Mouse (Mus musculus): ENCODE results near the gene Man2c1. TPM values are rescaled to one million over a fixed set of nuclear protein-coding genes. Genes with fewer than 3 reads are reported as not detected.

The Man2c1 gene
- polyA plus RNA-seq, 1 experiment from 2014 or later = 74.8 TPM

DNA sequence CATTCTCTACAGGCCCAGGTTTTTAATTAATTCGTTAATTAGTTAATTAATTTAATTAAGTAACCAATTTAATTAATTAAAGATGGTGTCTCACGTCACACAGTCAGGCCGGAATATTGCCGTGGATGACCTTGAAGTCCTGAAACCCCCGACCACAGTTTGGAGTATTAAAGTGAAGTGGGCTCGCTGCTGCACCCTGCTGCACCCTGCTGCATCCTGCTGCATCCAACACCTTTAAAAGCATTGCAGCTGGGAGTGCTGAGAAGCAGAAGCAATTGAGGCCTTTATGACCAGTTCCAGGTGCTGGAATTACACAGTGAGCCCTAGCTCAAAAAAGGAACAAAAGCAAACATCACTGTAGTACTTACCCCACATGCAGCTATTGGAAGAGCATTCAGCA, 21.8 kb downstream of the Man2c1 start:
- no peak overlapping the region for H3K27ac ChIP-seq (ENCODE audit: low read length)
- H3K9ac ChIP-seq (ENCODE audit: low read length) = no peak overlapping the region
- WGBS = 44% methylated on average over 6 of the region's 6 CpGs
- no peak overlapping the region for H3K4me3 ChIP-seq (replicated peaks; ENCODE audit: low read length)
- H3K9me3 ChIP-seq (replicated peaks; ENCODE audit: control insufficient read depth, low read length) = no peaks in the 10 kb centered on the region
- H3K4me1 ChIP-seq (ENCODE audit: control insufficient read depth, insufficient read depth, low read length) = peaks cover 7% of the 10 kb centered on the region
- H3K4me2 ChIP-seq (ENCODE audit: low read depth, low read length) = no peak overlapping the region
- no peaks in the 10 kb centered on the region for H3K27me3 ChIP-seq (ENCODE audit: control insufficient read depth, insufficient read depth, low read length)
- no peaks in the 10 kb centered on the region for H3K36me3 ChIP-seq (ENCODE audit: control insufficient read depth, insufficient read depth, low read length)
- ATAC-seq (ENCODE audit: insufficient read depth, low FRiP score) = no peak

GRCm38 (mm10) chr9:57156383-57156782, 25.9 kb downstream of the Man2c1 start:
- Histone ChIP-seq H3K4me2 (ENCODE audit: low read depth, low read length) (no peak overlapping the region), H3K27me3 (ENCODE audit: control insufficient read depth, insufficient read depth, low read length) (no peaks in the 10 kb centered on the region), H3K36me3 (ENCODE audit: control insufficient read depth, insufficient read depth, low read length) (no peaks in the 10 kb centered on the region), H3K4me1 (ENCODE audit: control insufficient read depth, insufficient read depth, low read length) (peaks cover 8% of the 10 kb centered on the region), H3K4me3 (replicated peaks; ENCODE audit: low read length) (no peak overlapping the region), H3K9me3 (replicated peaks; ENCODE audit: control insufficient read depth, low read length) (no peaks in the 10 kb centered on the region), H3K27ac (ENCODE audit: low read length) (no peak overlapping the region), H3K9ac (ENCODE audit: low read length) (no peak overlapping the region)
- ATAC-seq (ENCODE audit: insufficient read depth, low FRiP score) = no peak
- WGBS = 90% methylated on average over 7 of the region's 7 CpGs

DNA sequence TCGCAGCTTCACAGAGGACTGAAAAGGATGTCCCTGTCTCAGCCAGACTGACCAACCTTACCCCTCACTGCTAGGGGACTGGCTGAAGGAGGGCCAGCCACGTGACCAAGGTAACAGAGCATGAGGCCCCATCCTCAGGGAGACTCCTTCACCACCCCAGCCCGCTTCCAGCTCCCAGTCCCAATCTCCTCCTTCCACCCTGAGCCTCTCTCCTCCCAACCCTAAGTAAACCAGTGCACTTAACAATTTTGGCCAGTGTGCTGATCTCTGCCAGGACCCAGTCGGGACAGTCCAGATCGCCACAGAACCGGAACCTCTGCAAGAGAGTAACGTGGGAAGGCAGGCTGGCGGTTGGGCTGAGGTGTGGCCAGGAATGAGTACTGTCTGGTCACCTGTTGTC, 26.3 kb downstream of the Man2c1 start:
- no peaks in the 10 kb centered on the region for H3K36me3 ChIP-seq (ENCODE audit: control insufficient read depth, insufficient read depth, low read length)
- no peak overlapping the region for H3K4me2 ChIP-seq (ENCODE audit: low read depth, low read length)
- no peaks in the 10 kb centered on the region for H3K9me3 ChIP-seq (replicated peaks; ENCODE audit: control insufficient read depth, low read length)
- peaks cover 8% of the 10 kb centered on the region for H3K4me1 ChIP-seq (ENCODE audit: control insufficient read depth, insufficient read depth, low read length)
- 81% methylated on average over 8 of the region's 8 CpGs for WGBS
- H3K9ac ChIP-seq (ENCODE audit: low read length) = no peak overlapping the region
- no peak for ATAC-seq (ENCODE audit: insufficient read depth, low FRiP score)
- H3K27ac ChIP-seq (ENCODE audit: low read length) = no peak overlapping the region
- H3K4me3 ChIP-seq (replicated peaks; ENCODE audit: low read length) = no peak overlapping the region
- H3K27me3 ChIP-seq (ENCODE audit: control insufficient read depth, insufficient read depth, low read length) = no peaks in the 10 kb centered on the region

GRCm38 (mm10) chr9:57157499-57157898, 27.0 kb downstream of the Man2c1 start:
- Histone ChIP-seq H3K4me1 (ENCODE audit: control insufficient read depth, insufficient read depth, low read length) (peaks cover 8% of the 10 kb centered on the region), H3K27ac (ENCODE audit: low read length) (no peak overlapping the region)
- 29% methylated on average over 13 of the region's 13 CpGs for WGBS

DNA sequence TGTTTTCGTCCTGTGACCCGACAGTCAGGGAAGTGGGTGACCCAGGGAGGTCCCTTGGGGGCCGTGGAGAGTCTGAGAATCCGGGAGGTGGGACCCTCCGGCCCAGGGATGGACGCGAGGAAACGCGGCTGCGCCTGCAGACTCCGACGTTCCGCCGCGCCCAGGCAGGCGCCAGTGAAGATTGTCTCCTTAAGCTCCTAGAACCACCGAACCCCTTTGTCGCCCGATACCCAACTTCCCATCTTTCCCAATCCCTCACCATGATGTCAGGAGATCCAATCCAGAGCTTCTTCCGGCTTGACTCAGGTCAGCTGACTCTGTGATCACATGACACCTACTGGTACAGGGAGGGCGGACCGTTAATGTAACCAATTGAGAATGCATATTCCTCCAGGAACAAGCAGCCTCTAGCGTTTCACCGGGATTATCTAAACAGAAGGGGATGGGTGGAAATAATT, 27.6 kb downstream of the Man2c1 start, which contains the start of gene Commd4:
TSS of gene Commd4 (minus strand) at position 319 of the 458 bp plus-strand sequence.
- Histone ChIP-seq H3K4me3 (replicated peaks; ENCODE audit: low read length) (peak within 1 kb of the TSS; percentile 77), H3K9ac (ENCODE audit: low read length) (peak within 1 kb of the TSS; percentile 81), H3K27ac (ENCODE audit: low read length) (no peak within 1 kb of the TSS), H3K36me3 (ENCODE audit: control insufficient read depth, insufficient read depth, low read length) (no peaks in the 10 kb centered on the region), H3K4me1 (ENCODE audit: control insufficient read depth, insufficient read depth, low read length) (peaks cover 8% of the 10 kb centered on the region), H3K4me2 (ENCODE audit: low read depth, low read length) (peak within 1 kb of the TSS; percentile 93), H3K27me3 (ENCODE audit: control insufficient read depth, insufficient read depth, low read length) (no peaks in the 10 kb centered on the region), H3K9me3 (replicated peaks; ENCODE audit: control insufficient read depth, low read length) (no peaks in the 10 kb centered on the region)
- under 1% methylated on average over 24 of the region's 24 CpGs for WGBS
- ATAC-seq (ENCODE audit: insufficient read depth, low FRiP score) = peak; percentile 92

More at GRCm38 (mm10) chr9:57157499-57157898, 27.0 kb downstream of the Man2c1 start:
- H3K4me3 ChIP-seq (replicated peaks; ENCODE audit: low read length) = peak overlapping the region; percentile 77
- no peaks in the 10 kb centered on the region for H3K27me3 ChIP-seq (ENCODE audit: control insufficient read depth, insufficient read depth, low read length)
- no peaks in the 10 kb centered on the region for H3K9me3 ChIP-seq (replicated peaks; ENCODE audit: control insufficient read depth, low read length)
- ATAC-seq (ENCODE audit: insufficient read depth, low FRiP score) = no peak
- H3K9ac ChIP-seq (ENCODE audit: low read length) = peak overlapping the region; percentile 81
- H3K4me2 ChIP-seq (ENCODE audit: low read depth, low read length) = peak overlapping the region; percentile 93
- H3K36me3 ChIP-seq (ENCODE audit: control insufficient read depth, insufficient read depth, low read length) = no peaks in the 10 kb centered on the region

- H3K4me3 ChIP-seq (replicated peaks; ENCODE audit: low read length) = peak overlapping the region; percentile 77
- WGBS = 36% methylated on average over 11 of the region's 11 CpGs
- peak overlapping the region; percentile 93 for H3K4me2 ChIP-seq (ENCODE audit: low read depth, low read length)
- no peaks in the 10 kb centered on the region for H3K9me3 ChIP-seq (replicated peaks; ENCODE audit: control insufficient read depth, low read length)
- no peak overlapping the region for H3K27ac ChIP-seq (ENCODE audit: low read length)
- peak; percentile 26; the same call in 1 of the 2 replicates for ATAC-seq (ENCODE audit: insufficient read depth, low FRiP score)
- peaks cover 8% of the 10 kb centered on the region for H3K4me1 ChIP-seq (ENCODE audit: control insufficient read depth, insufficient read depth, low read length)
- H3K27me3 ChIP-seq (ENCODE audit: control insufficient read depth, insufficient read depth, low read length) = no peaks in the 10 kb centered on the region
- H3K36me3 ChIP-seq (ENCODE audit: control insufficient read depth, insufficient read depth, low read length) = no peaks in the 10 kb centered on the region
- H3K9ac ChIP-seq (ENCODE audit: low read length) = peak overlapping the region; percentile 53
Observed at GRCm38 (mm10) chr9:57158506-57158905, 28.0 kb downstream of the Man2c1 start.

DNA sequence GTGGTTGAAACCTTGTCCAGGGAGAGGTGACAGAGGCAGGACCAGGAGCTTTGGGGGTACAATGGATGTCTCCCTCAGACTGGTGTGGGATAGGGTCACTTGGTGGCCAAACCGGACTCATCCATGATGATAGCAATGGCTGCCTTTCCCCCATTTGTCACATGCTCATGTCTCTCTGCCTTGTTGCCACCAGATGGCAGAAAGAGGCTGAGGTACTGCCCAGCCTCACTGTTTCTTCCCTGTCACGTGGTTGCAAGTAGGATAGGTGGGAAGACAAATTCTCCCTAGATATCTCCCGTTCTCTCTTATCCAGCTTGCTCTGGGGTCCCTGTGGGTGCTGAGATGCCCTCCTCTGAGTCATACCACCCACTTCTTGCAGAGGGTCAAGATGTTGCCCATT, 32.0 kb downstream of the Man2c1 start:
- H3K4me3 ChIP-seq (replicated peaks; ENCODE audit: low read length) = no peak overlapping the region
- no peak overlapping the region for H3K27ac ChIP-seq (ENCODE audit: low read length)
- no peak overlapping the region for H3K9ac ChIP-seq (ENCODE audit: low read length)
- peaks cover 4% of the 10 kb centered on the region for H3K4me1 ChIP-seq (ENCODE audit: control insufficient read depth, insufficient read depth, low read length)
- ATAC-seq (ENCODE audit: insufficient read depth, low FRiP score) = no peak
- H3K36me3 ChIP-seq (ENCODE audit: control insufficient read depth, insufficient read depth, low read length) = no peaks in the 10 kb centered on the region
- H3K4me2 ChIP-seq (ENCODE audit: low read depth, low read length) = no peak overlapping the region
- H3K27me3 ChIP-seq (ENCODE audit: control insufficient read depth, insufficient read depth, low read length) = no peaks in the 10 kb centered on the region
- H3K9me3 ChIP-seq (replicated peaks; ENCODE audit: control insufficient read depth, low read length) = no peaks in the 10 kb centered on the region
- 9% methylated on average over 3 of the region's 3 CpGs for WGBS

DNA sequence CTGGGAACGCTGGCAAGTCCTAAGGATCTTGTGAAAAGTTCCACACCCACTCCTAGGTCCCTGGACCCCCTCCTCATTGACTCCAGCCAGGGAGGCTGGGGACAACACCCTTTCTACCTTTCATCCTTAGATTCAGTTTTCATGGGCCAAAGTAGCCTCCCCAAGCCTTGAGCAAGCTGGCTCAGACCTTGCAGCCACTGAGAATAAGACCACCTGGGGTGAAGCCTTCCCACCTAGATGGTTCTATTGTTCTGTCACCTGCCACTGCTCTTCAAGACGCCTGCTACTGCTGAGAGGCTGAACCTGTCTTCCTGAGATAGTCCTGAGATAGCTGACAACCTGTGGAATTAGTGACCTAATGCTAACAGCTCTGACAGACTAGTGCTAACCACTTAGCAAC, 32.6 kb downstream of the Man2c1 start:
- no peak for ATAC-seq (ENCODE audit: insufficient read depth, low FRiP score)
- 50% methylated on average over 2 of the region's 2 CpGs for WGBS
- Histone ChIP-seq H3K4me1 (ENCODE audit: control insufficient read depth, insufficient read depth, low read length) (no peaks in the 10 kb centered on the region), H3K4me2 (ENCODE audit: low read depth, low read length) (no peak overlapping the region), H3K9me3 (replicated peaks; ENCODE audit: control insufficient read depth, low read length) (no peaks in the 10 kb centered on the region), H3K4me3 (replicated peaks; ENCODE audit: low read length) (no peak overlapping the region), H3K27me3 (ENCODE audit: control insufficient read depth, insufficient read depth, low read length) (no peaks in the 10 kb centered on the region), H3K36me3 (ENCODE audit: control insufficient read depth, insufficient read depth, low read length) (no peaks in the 10 kb centered on the region), H3K9ac (ENCODE audit: low read length) (no peak overlapping the region), H3K27ac (ENCODE audit: low read length) (no peak overlapping the region)

GRCm38 (mm10) chr9:57166173-57166572, 35.7 kb downstream of the Man2c1 start:
- H3K4me3 ChIP-seq (replicated peaks; ENCODE audit: low read length) = no peak overlapping the region
- WGBS = 88% methylated on average over 2 of the region's 2 CpGs
- ATAC-seq (ENCODE audit: insufficient read depth, low FRiP score) = no peak
- H3K36me3 ChIP-seq (ENCODE audit: control insufficient read depth, insufficient read depth, low read length) = no peaks in the 10 kb centered on the region
- H3K27ac ChIP-seq (ENCODE audit: low read length) = no peak overlapping the region
- H3K9ac ChIP-seq (ENCODE audit: low read length) = no peak overlapping the region
- no peaks in the 10 kb centered on the region for H3K4me1 ChIP-seq (ENCODE audit: control insufficient read depth, insufficient read depth, low read length)
- H3K9me3 ChIP-seq (replicated peaks; ENCODE audit: control insufficient read depth, low read length) = no peaks in the 10 kb centered on the region
- H3K27me3 ChIP-seq (ENCODE audit: control insufficient read depth, insufficient read depth, low read length) = no peaks in the 10 kb centered on the region
- H3K4me2 ChIP-seq (ENCODE audit: low read depth, low read length) = no peak overlapping the region
